Mouse (Mus musculus) ES-Bruce4 (cell line): Measurements from ENCODE around the gene Cd164. TPM values are rescaled to one million over a fixed set of nuclear protein-coding genes. Genes with fewer than 3 reads are reported as not detected.

Experiments used
- H3K27ac ChIP-seq: 2 replicates; pipeline ENCODE4 v1.5.1; 2012; ENCODE audit warnings: low read length, inconsistent platforms; ENCODE audit not compliant: insufficient read depth
- H3K27me3 ChIP-seq: 2 replicates; pipeline ENCODE4 v1.6.1; 2012; ENCODE audit warnings: mild to moderate bottlenecking, low read length, inconsistent platforms; ENCODE audit not compliant: control insufficient read depth, poor library complexity, insufficient read depth, severe bottlenecking
- H3K36me3 ChIP-seq: 2 replicates; pipeline ENCODE4 v1.6.1; 2012; ENCODE audit warnings: inconsistent platforms, mild to moderate bottlenecking, low read length, moderate library complexity; ENCODE audit not compliant: control insufficient read depth, poor library complexity, insufficient read depth, severe bottlenecking
- H3K4me1 ChIP-seq: one replicate; pipeline ENCODE4 v1.8.1; 2011; ENCODE audit warnings: low read length; ENCODE audit not compliant: control insufficient read depth, insufficient read depth
- H3K4me3 ChIP-seq: 2 replicates; pipeline ENCODE4 v1.5.1; 2011; ENCODE audit warnings: low read depth, mild to moderate bottlenecking, low read length
- H3K9ac ChIP-seq: 2 replicates; pipeline ENCODE4 v1.6.1; 2012; ENCODE audit warnings: low read depth, mild to moderate bottlenecking, inconsistent platforms; ENCODE audit not compliant: poor library complexity, severe bottlenecking
- H3K9me3 ChIP-seq: replicated peaks from 2 replicates; pipeline ENCODE4 v1.6.1; 2012; ENCODE audit warnings: mild to moderate bottlenecking, low read length, inconsistent platforms; ENCODE audit not compliant: control insufficient read depth, poor library complexity, insufficient read depth, severe bottlenecking
- CTCF ChIP-seq: IDR thresholded peaks from one replicate; pipeline ENCODE4 v1.8.1; 2011; ENCODE audit warnings: low read depth, low read length
- EP300 ChIP-seq: IDR thresholded peaks from 2 replicates; pipeline ENCODE4 v1.6.1; 2011; ENCODE audit warnings: low read depth, low read length; ENCODE audit not compliant: insufficient read depth
- POLR2A ChIP-seq: IDR thresholded peaks from one replicate; pipeline ENCODE4 v1.8.1; 2011; ENCODE audit warnings: low read length; ENCODE audit not compliant: insufficient read depth
- polyA plus RNA-seq: library from polyadenylated mRNA; stranded (reverse); fragments of >200 nt; gene quantifications from 2 replicates; pipeline ENCODE4 v1.2.4, GENCODE M21; 2011; ENCODE audit warnings: low read depth; ENCODE audit not compliant: missing spikeins, insufficient read depth, insufficient read length

The Cd164 gene
- polyA plus RNA-seq, 1 experiment = 315 TPM

GRCm38 (mm10) chr10:41476171-41477017 is 42.8 kb upstream of the Cd164 start, which contains the start of gene Mical1:
Mical1 (plus strand) TSS chr10:41476314.
- TF ChIP-seq POLR2A = peak; percentile 55
- TF ChIP-seq EP300 = no peak
- no peak for TF ChIP-seq CTCF
- Histone ChIP-seq H3K27me3 (no peaks in the 10 kb centered on the region), H3K27ac (0 out of 2 replicates have a peak within 1 kb of the TSS, but pooled peaks have one; percentile 12)

GRCm38 (mm10) chr10:41477018-41477277 is 42.3 kb upstream of the Cd164 start:
- H3K9me3 ChIP-seq = no peaks in the 10 kb centered on the region
- H3K27ac ChIP-seq = 0 out of 2 replicates have a peak overlapping the region, but pooled peaks have one; percentile 12
- TF ChIP-seq CTCF (no peak), POLR2A (no peak), EP300 (no peak)
- no peaks in the 10 kb centered on the region for H3K36me3 ChIP-seq
- peak overlapping the region; percentile 69 for H3K9ac ChIP-seq
- H3K27me3 ChIP-seq = no peaks in the 10 kb centered on the region
- peaks cover 5% of the 10 kb centered on the region for H3K4me1 ChIP-seq
- H3K4me3 ChIP-seq = peak overlapping the region; percentile 82

More at GRCm38 (mm10) chr10:41476171-41477017, 42.8 kb upstream of the Cd164 start, which contains the start of gene Mical1:
- Histone ChIP-seq H3K36me3 (no peaks in the 10 kb centered on the region), H3K9me3 (no peaks in the 10 kb centered on the region), H3K4me1 (peaks cover 5% of the 10 kb centered on the region), H3K9ac (peak within 1 kb of the TSS; percentile 69), H3K4me3 (peak within 1 kb of the TSS; percentile 82)

- TF ChIP-seq CTCF = no peak
- no peak for TF ChIP-seq EP300
- no peak for TF ChIP-seq POLR2A
- H3K9ac ChIP-seq = peak overlapping the region; percentile 69
- H3K27me3 ChIP-seq = no peaks in the 10 kb centered on the region
- peaks cover 5% of the 10 kb centered on the region for H3K4me1 ChIP-seq
- no peaks in the 10 kb centered on the region for H3K36me3 ChIP-seq
- peak overlapping the region; percentile 82 for H3K4me3 ChIP-seq
- 0 out of 2 replicates have a peak overlapping the region, but pooled peaks have one; percentile 12 for H3K27ac ChIP-seq
- H3K9me3 ChIP-seq = no peaks in the 10 kb centered on the region
Measured at GRCm38 (mm10) chr10:41477278-41478181, 41.7 kb upstream of the Cd164 start.

GRCm38 (mm10) chr10:41479961-41480360 is 39.3 kb upstream of the Cd164 start:
- Histone ChIP-seq H3K4me1 (peaks cover 2% of the 10 kb centered on the region), H3K4me3 (no peak overlapping the region), H3K27me3 (no peaks in the 10 kb centered on the region), H3K36me3 (no peaks in the 10 kb centered on the region), H3K9me3 (no peaks in the 10 kb centered on the region), H3K9ac (no peak overlapping the region), H3K27ac (no peak overlapping the region)
- TF ChIP-seq EP300 (no peak), CTCF (no peak), POLR2A (no peak)

- Histone ChIP-seq H3K27ac (no peak overlapping the region), H3K36me3 (no peaks in the 10 kb centered on the region), H3K9me3 (no peaks in the 10 kb centered on the region), H3K4me1 (peaks cover 2% of the 10 kb centered on the region), H3K27me3 (no peaks in the 10 kb centered on the region), H3K4me3 (peak overlapping the region; percentile 41), H3K9ac (no peak overlapping the region)
- TF ChIP-seq EP300 = no peak
- TF ChIP-seq CTCF = no peak
- TF ChIP-seq POLR2A = no peak
Measured at GRCm38 (mm10) chr10:41480938-41481880, 38.0 kb upstream of the Cd164 start.
